Comparison of ENCODE assay signal across 8 mouse cellular contexts in genomic region chr2:71629301-71630142, GRCm38 (mm10).
A peak's percentile ranks its signal among the peaks of the same experiment; 100 is the strongest.
DNase-seq lines count a peak whose midpoint lies in the region; ATAC-seq and TF ChIP-seq lines count a peak whose summit lies in the region.

No protein-coding gene starts in this region.

- no peaks in the 10 kb centered on the region for H3K9me3 ChIP-seq in forebrain, postnatal 0 days (ENCODE audit: low read length)

- no peaks in the 10 kb centered on the region for H3K27me3 ChIP-seq in forebrain, postnatal 0 days (ENCODE audit: insufficient read depth, low read length)

- ATAC-seq in forebrain, postnatal 0 days: peak; percentile 61
- no peak; the same call in 1 of the 2 replicates for ATAC-seq in megakaryocyte-erythroid progenitor cell, adult 5-6 weeks (replicated peaks; ENCODE audit: low FRiP score, low TSS enrichment, poor library complexity, severe bottlenecking)

- peak overlapping the region; percentile 59 for H3K9ac ChIP-seq in forebrain, postnatal 0 days

- H3K4me3 ChIP-seq in forebrain, postnatal 0 days (ENCODE audit: low read depth, low read length): peak overlapping the region; percentile 42

- DNase-seq in gastrocnemius, postnatal 10 days: peak; percentile 49
- no peak for DNase-seq in gastrocnemius, postnatal 25 days
- DNase-seq in R1 (ENCODE audit: low read depth, low spot score): peak; percentile 84
- peak; percentile 76 for DNase-seq in forebrain, postnatal 0 days
- peak; percentile 24 to 55 for DNase-seq in layer of hippocampus, adult 18-20 months (ENCODE audit: low spot score in 2 of 2)
- DNase-seq in lung, postnatal 4 days: peak; percentile 28 to 29
- peak; percentile 48 to 49 for DNase-seq in right cerebral cortex, postnatal 36 days (ENCODE audit: low spot score in 2 of 2)

- H3K4me1 ChIP-seq in forebrain, postnatal 0 days (ENCODE audit: insufficient read depth): peaks cover 20% of the 10 kb centered on the region

- H3K36me3 ChIP-seq in forebrain, postnatal 0 days (ENCODE audit: insufficient read depth): no peaks in the 10 kb centered on the region

- H3K4me2 ChIP-seq in forebrain, postnatal 0 days (ENCODE audit: low read depth): peak overlapping the region; percentile 79

- peak overlapping the region; percentile 67 for H3K27ac ChIP-seq in forebrain, postnatal 0 days (ENCODE audit: low read depth, low read length)

- no peak for TF ChIP-seq CTCF in forebrain, postnatal 0 days (IDR thresholded peaks at IDR 0.05; ENCODE audit: low read depth)

- WGBS in forebrain, postnatal 0 days: under 1% methylated on average over 43 of the region's 43 CpGs
